Mouse (Mus musculus): Measurements from ENCODE around the gene Gas2. TPM values are rescaled to one million over a fixed set of nuclear protein-coding genes. Genes with fewer than 3 reads are reported as not detected.

Gene Gas2
- total RNA-seq, 2 experiments from 2014 or later = 47.8 to 49.9 TPM

GRCm38 (mm10) chr7:52024050-52024626, 162.3 kb downstream of the Gas2 start:
- Histone ChIP-seq H3K27ac (no peak overlapping the region), H3K4me3 (no peak overlapping the region)
- no peak for DNase-seq (ENCODE audit: extremely low spot score in 1 of 2, low spot score in 2 of 2)
- no peak for TF ChIP-seq CTCF (IDR thresholded peaks at IDR 0.05)
- intact Hi-C loops (cut with DNase I) = no loop called here

DNA sequence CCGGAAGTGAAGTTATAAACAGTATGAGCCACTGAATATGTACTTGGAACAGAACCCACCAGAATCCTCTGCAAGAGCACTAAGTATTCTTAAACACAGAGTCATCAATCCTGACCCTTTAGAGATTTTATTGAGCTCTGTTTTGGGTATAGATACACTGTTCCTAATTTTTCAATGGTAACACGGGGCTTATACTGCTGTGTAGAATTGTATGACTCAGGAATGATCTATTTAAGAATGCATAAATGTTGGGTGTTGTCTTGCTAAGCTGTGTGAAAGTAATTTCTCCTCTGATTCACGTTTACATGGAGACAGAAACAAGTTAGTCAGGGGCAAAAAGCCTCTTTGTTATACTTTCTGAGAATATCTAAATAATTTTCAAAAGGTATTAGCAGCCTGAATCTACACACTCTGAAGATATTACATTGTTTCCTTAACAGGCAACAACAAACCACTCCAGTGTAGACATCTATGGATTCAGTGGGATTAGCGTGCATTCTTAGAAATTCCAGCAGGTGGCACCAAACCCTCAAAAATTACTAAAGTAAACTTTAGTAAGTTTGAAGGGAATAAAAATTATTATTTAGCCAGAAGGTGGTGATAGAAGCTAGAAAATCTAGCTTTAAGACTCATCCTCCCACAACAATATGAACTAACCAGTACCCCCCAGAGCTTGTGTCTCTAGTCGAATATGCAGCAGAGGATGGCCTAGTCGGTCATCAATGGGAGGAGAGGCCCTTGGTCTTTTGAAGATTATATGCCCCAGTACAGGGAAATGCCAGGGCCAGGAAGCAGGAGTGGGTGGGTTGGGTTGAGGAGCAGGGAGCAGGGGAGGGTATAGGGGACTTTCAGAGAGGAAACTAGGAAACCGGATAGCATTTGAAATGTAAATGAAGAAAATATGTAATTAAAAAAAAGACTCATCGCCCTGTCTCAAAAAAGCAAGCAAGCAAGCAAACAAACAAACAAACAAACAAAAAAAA, 176.1 kb downstream of the Gas2 start:
- Histone ChIP-seq H3K27ac (no peak overlapping the region), H3K4me3 (no peak overlapping the region)
- DNase-seq (ENCODE audit: extremely low spot score in 1 of 2, low spot score in 2 of 2) = peak; percentile 45 to 48
- TF ChIP-seq CTCF (IDR thresholded peaks at IDR 0.05) = peak; percentile 81
- intact Hi-C loops (cut with DNase I) = loop anchor here (2.0 kb wide), 1 partner anchor 353 kb away; no protein-coding TSS in a partner anchor

Other genes with a start within 250 kb of the Gas2 start
- 10 to 100 TPM; 28.2 to 29.5 TPM for gene Slc17a6, start 240.0 kb upstream of the Gas2 start, total RNA-seq (2021)
- gene Fancf, start 252 bp downstream of the Gas2 start, total RNA-seq (2021) = 1 to 10 TPM; 3.8 to 5.7 TPM
- gene Svip, start 144.0 kb downstream of the Gas2 start, total RNA-seq (2021) = 10 to 100 TPM; 32.0 to 35.1 TPM
- not detected for gene 1700015G11Rik, start 153.7 kb downstream of the Gas2 start, total RNA-seq (2021)

Data from left cerebral cortex, adult 2 months (tissue).